In genomic region chr4:107460468-107460867, GRCm38 (mm10) we compare ENCODE assay signal across 22 mouse cellular contexts. TPM values are rescaled to one million over a fixed set of nuclear protein-coding genes. Genes with fewer than 3 reads are reported as not detected.
DNase-seq lines count a peak whose midpoint lies in the region; ATAC-seq lines count a peak whose summit lies in the region.
"Had no signal": no experiment of that assay in that cellular context is flagged by ENCODE, and none has a peak within 500 bp of the region (broad histone marks: within the 10 kb centered on the region; RNA-seq: fewer than 3 reads in every experiment).

No protein-coding gene starts in this region.

- no peak overlapping the region for H3K9ac ChIP-seq in embryonic facial prominence, embryonic 12.5 days
- H3K9ac ChIP-seq in limb, embryonic 11.5 days (ENCODE audit: low read length) = no peak overlapping the region
- H3K9ac ChIP-seq: embryonic facial prominence, embryonic 15.5 days; heart, embryonic 12.5 days; hindbrain, embryonic 14.5 days had no signal

- peak overlapping the region; percentile 24; the same call in 1 of the 2 replicates for H3K27ac ChIP-seq in embryonic facial prominence, embryonic 12.5 days
- H3K27ac ChIP-seq in limb, embryonic 11.5 days (replicated peaks; ENCODE audit: low read depth, low read length) = no peak overlapping the region; the same call in 1 of the 2 replicates
- H3K27ac ChIP-seq: embryonic facial prominence, embryonic 15.5 days; forebrain, embryonic 10.5 days; hindbrain, embryonic 14.5 days had no signal

- peak; percentile 78 for DNase-seq in embryo, embryonic 10.5 days (ENCODE audit: low spot score)
- DNase-seq in embryo, embryonic 11 days = peak; percentile 85
- peak; percentile 88 for DNase-seq in limb, embryonic 11.5 days (ENCODE audit: low spot score)
- no peak for DNase-seq in thymus, postnatal 25 days
- DNase-seq in Muller cell, postnatal 12 days (ENCODE audit: inconsistent ontology term) = no peak
- no peak for DNase-seq in layer of hippocampus, adult 11-12 months (ENCODE audit: low spot score)
- no peak for DNase-seq in left cerebral cortex, adult 11 months (ENCODE audit: low spot score)
- DNase-seq: adrenal gland, postnatal 10 days; cerebellum, adult 11 months; cerebellum, adult 8-10 months; cerebellum, postnatal 14 days; gastrocnemius, postnatal 14 days; heart, postnatal 36 days had no signal

- ATAC-seq in embryonic facial prominence, embryonic 12.5 days (ENCODE audit: insufficient number of reproducible peaks, insufficient read depth, low FRiP score, low TSS enrichment) = no peak
- ATAC-seq in limb, embryonic 11.5 days (ENCODE audit: insufficient number of reproducible peaks, low FRiP score, low TSS enrichment, low read depth) = peak; percentile 23; the same call in 1 of the 2 replicates
- ATAC-seq: forebrain, embryonic 14.5 days; inflammation-experienced regulatory T-cells, adult 6 months; intestine, postnatal 0 days had no signal

- no peaks in the 10 kb centered on the region for H3K9me3 ChIP-seq in embryonic facial prominence, embryonic 12.5 days
- H3K9me3 ChIP-seq in limb, embryonic 11.5 days (ENCODE audit: control insufficient read depth, low read length) = no peaks in the 10 kb centered on the region
- H3K9me3 ChIP-seq: embryonic facial prominence, embryonic 15.5 days; forebrain, embryonic 10.5 days; heart, embryonic 12.5 days had no signal

- WGBS in embryonic facial prominence, embryonic 12.5 days = 24% methylated on average over 11 of the region's 11 CpGs
- WGBS in limb, embryonic 11.5 days = 20% methylated on average over 11 of the region's 11 CpGs

- peaks cover 13% of the 10 kb centered on the region for H3K27me3 ChIP-seq in embryonic facial prominence, embryonic 12.5 days
- 0 out of 2 replicates have a peak, but pooled peaks cover 2% of the 10 kb centered on the region for H3K27me3 ChIP-seq in limb, embryonic 11.5 days (ENCODE audit: control insufficient read depth, insufficient read depth, low read length)
- H3K27me3 ChIP-seq: embryonic facial prominence, embryonic 15.5 days had no signal

- H3K4me2 ChIP-seq in embryonic facial prominence, embryonic 12.5 days (replicated peaks) = no peak overlapping the region
- H3K4me2 ChIP-seq in limb, embryonic 11.5 days (ENCODE audit: low read depth, severe bottlenecking) = no peak overlapping the region
- H3K4me2 ChIP-seq: embryonic facial prominence, embryonic 15.5 days; heart, embryonic 12.5 days; hindbrain, embryonic 14.5 days had no signal

- peaks cover 65% of the 10 kb centered on the region for H3K4me1 ChIP-seq in embryonic facial prominence, embryonic 12.5 days
- peaks cover 60% of the 10 kb centered on the region for H3K4me1 ChIP-seq in limb, embryonic 11.5 days (ENCODE audit: control insufficient read depth, insufficient read depth, low read length)

- H3K4me3 ChIP-seq in embryonic facial prominence, embryonic 12.5 days = no peak overlapping the region
- H3K4me3 ChIP-seq in limb, embryonic 11.5 days (ENCODE audit: low read depth, low read length) = no peak overlapping the region
- H3K4me3 ChIP-seq: embryonic facial prominence, embryonic 15.5 days; erythroblast, embryonic 14.5 days; forebrain, embryonic 10.5 days; heart, embryonic 12.5 days had no signal

- H3K36me3 ChIP-seq in embryonic facial prominence, embryonic 12.5 days = no peaks in the 10 kb centered on the region
- H3K36me3 ChIP-seq in limb, embryonic 11.5 days (ENCODE audit: control insufficient read depth, insufficient read depth, low read length) = no peaks in the 10 kb centered on the region
- H3K36me3 ChIP-seq: embryonic facial prominence, embryonic 15.5 days; forebrain, embryonic 10.5 days; heart, embryonic 12.5 days had no signal

RNA-seq across cellular contexts. Expression of gene Glis1, which starts 26.1 kb away (rescaled TPM):
- 23.3 and 26.0 TPM in 2 replicates for polyA plus RNA-seq in embryonic facial prominence, embryonic 12.5 days (2016; fragmentation: Nextera tagmentation; extraction: Ambion mirVana)
- 6.8 and 7.8 TPM in 2 replicates for polyA plus RNA-seq in limb, embryonic 11.5 days (2014; fragmentation: Nextera tagmentation; extraction: Ambion mirVana)

Comparison
In these comparisons a context has a peak if more than half of its experiments do, and no peak if none do; other contexts are left out.
1. DNase-seq: peak in embryo, embryonic 10.5 days (single experiment), embryo, embryonic 11 days (single experiment) and limb, embryonic 11.5 days (single experiment); none in thymus, postnatal 25 days (single experiment), Muller cell, postnatal 12 days (single experiment), layer of hippocampus, adult 11-12 months (single experiment) and left cerebral cortex, adult 11 months (single experiment).